Mouse (Mus musculus): ENCODE data around the gene Fam129b. TPM values are rescaled to one million over a fixed set of nuclear protein-coding genes. Genes with fewer than 3 reads are reported as not detected.

Fam129b gene
- polyA plus RNA-seq, 1 experiment, result 32.3 TPM

DNA sequence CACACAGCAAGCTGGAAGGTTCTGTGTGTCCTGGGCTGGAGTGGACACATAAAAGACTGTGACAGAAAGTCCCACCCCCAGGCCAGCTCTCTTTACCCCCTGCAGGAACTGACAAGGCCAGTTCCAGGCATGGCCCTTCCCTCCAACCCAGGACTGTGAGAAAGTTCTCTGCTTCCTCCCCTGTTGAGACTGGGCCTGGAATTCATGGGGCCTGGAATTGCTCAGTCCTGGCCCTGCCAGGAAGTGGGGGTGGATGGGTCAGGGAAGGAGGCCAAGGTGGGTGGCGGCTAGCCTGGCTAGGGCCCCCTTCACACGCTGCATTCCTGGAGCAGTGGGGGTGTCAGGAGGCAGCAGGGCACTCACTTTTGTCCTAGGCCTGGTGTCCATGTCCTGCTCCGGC lies 39.0 kb downstream of the Fam129b start:
- DNase-seq, result peak; percentile 79

DNA sequence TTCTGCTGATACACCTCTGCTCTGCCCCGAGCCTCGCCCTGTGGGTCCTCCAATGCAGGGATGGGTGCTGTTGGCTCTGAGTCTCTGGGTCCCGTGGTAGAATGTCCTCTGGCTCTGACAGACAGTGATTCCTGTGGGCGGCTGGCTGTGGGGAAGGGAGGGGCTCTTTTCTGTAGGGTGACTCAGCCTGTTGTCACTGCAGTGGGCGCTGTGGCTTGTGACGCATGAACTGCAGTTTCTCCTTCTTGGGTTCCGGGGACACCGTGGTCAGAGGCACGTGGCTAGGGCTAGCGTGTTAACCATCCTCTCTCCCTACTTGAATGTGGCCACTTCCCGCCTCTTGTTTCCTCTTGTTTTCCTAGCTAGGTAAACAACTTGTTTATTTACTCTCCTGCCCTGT lies 41.6 kb downstream of the Fam129b start:
- Histone ChIP-seq H3K4me3 (ENCODE audit: insufficient read depth, low read depth, low read length) (no peak overlapping the region), H3K4me1 (ENCODE audit: control insufficient read depth, insufficient read depth, low read length) (peaks cover 9% of the 10 kb centered on the region), H3K27me3 (replicated peaks; ENCODE audit: control insufficient read depth, insufficient read depth, low read length) (no peaks in the 10 kb centered on the region), H3K36me3 (ENCODE audit: control insufficient read depth, insufficient read depth, low read length) (0 out of 2 replicates have a peak, but pooled peaks cover 1% of the 10 kb centered on the region), H3K27ac (ENCODE audit: insufficient read depth, low read depth, low read length) (no peak overlapping the region)
- TF ChIP-seq POLR2A (IDR thresholded peaks at IDR 0.05; ENCODE audit: low read depth, low read length), result no peak
- TF ChIP-seq CTCF (conservative IDR thresholded peaks at IDR 0.05; ENCODE audit: insufficient read depth, insufficient read length, low read depth, low read length), result no peak
- 77% methylated on average over 11 of the region's 11 CpGs for WGBS
- peak; percentile 32 for DNase-seq

More for the DNA sequence above, 39.0 kb downstream of the Fam129b start:
- Histone ChIP-seq H3K27me3 (replicated peaks; ENCODE audit: control insufficient read depth, insufficient read depth, low read length) (no peaks in the 10 kb centered on the region), H3K27ac (ENCODE audit: insufficient read depth, low read depth, low read length) (peak overlapping the region; percentile 81), H3K4me1 (ENCODE audit: control insufficient read depth, insufficient read depth, low read length) (peaks cover 9% of the 10 kb centered on the region), H3K36me3 (ENCODE audit: control insufficient read depth, insufficient read depth, low read length) (no peaks in the 10 kb centered on the region), H3K4me3 (ENCODE audit: insufficient read depth, low read depth, low read length) (no peak overlapping the region)
- TF ChIP-seq POLR2A (IDR thresholded peaks at IDR 0.05; ENCODE audit: low read depth, low read length), result no peak
- no peak for TF ChIP-seq CTCF (conservative IDR thresholded peaks at IDR 0.05; ENCODE audit: insufficient read depth, insufficient read length, low read depth, low read length)
- WGBS, result 52% methylated on average over 3 of the region's 3 CpGs

DNA sequence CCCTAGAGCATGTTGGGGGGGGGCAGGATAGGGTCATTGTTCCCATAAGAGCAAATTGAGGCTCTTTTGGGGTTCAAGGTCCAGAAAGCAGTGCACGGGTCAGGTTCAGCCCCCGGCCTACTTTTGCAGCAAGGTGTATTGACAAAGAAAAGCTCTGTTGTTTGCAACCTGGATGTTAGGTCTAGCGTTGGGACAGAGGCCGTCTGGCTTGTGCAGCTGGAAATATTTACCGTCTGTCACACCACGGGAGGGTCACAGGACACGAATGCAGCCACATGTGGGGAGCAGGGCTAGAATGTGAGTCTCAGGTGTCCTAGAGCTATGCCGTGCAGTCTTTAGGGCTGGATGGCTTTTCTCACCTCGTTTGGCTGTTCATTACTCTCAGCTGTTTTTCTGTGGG lies 42.5 kb downstream of the Fam129b start:
- Histone ChIP-seq H3K27ac (ENCODE audit: insufficient read depth, low read depth, low read length) (no peak overlapping the region), H3K4me1 (ENCODE audit: control insufficient read depth, insufficient read depth, low read length) (peaks cover 9% of the 10 kb centered on the region), H3K4me3 (ENCODE audit: insufficient read depth, low read depth, low read length) (no peak overlapping the region), H3K27me3 (replicated peaks; ENCODE audit: control insufficient read depth, insufficient read depth, low read length) (no peaks in the 10 kb centered on the region), H3K36me3 (ENCODE audit: control insufficient read depth, insufficient read depth, low read length) (0 out of 2 replicates have a peak, but pooled peaks cover 1% of the 10 kb centered on the region)
- no peak for DNase-seq
- no peak for TF ChIP-seq CTCF (conservative IDR thresholded peaks at IDR 0.05; ENCODE audit: insufficient read depth, insufficient read length, low read depth, low read length)
- no peak for TF ChIP-seq POLR2A (IDR thresholded peaks at IDR 0.05; ENCODE audit: low read depth, low read length)
- 74% methylated on average over 9 of the region's 9 CpGs for WGBS

DNA sequence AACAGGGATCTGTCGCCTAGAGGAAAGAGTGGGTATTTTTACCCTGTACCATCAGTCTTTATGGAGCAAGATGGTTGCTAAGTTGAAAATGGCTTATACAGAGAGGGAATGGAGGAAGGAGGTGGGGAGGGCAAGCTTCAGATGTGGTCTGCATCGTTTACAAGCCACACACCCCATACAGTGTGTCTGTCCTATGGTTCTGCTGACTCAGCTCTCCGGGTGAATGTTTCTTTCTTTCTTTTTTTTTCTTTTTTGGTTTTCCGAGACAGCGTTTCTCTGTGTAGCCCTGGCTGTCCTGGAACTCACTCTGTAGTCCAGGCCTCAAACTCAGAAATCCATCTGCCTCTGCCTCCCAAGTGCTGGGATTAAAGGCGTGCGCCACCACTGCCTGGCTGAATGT lies 45.3 kb downstream of the Fam129b start:
- no peak for TF ChIP-seq POLR2A (IDR thresholded peaks at IDR 0.05; ENCODE audit: low read depth, low read length)
- no peak for TF ChIP-seq CTCF (conservative IDR thresholded peaks at IDR 0.05; ENCODE audit: insufficient read depth, insufficient read length, low read depth, low read length)
- 77% methylated on average over 7 of the region's 7 CpGs for WGBS
- Histone ChIP-seq H3K36me3 (ENCODE audit: control insufficient read depth, insufficient read depth, low read length) (0 out of 2 replicates have a peak, but pooled peaks cover 1% of the 10 kb centered on the region), H3K27me3 (replicated peaks; ENCODE audit: control insufficient read depth, insufficient read depth, low read length) (no peaks in the 10 kb centered on the region), H3K4me3 (ENCODE audit: insufficient read depth, low read depth, low read length) (no peak overlapping the region), H3K4me1 (ENCODE audit: control insufficient read depth, insufficient read depth, low read length) (no peaks in the 10 kb centered on the region), H3K27ac (ENCODE audit: insufficient read depth, low read depth, low read length) (no peak overlapping the region)
- no peak for DNase-seq

DNA sequence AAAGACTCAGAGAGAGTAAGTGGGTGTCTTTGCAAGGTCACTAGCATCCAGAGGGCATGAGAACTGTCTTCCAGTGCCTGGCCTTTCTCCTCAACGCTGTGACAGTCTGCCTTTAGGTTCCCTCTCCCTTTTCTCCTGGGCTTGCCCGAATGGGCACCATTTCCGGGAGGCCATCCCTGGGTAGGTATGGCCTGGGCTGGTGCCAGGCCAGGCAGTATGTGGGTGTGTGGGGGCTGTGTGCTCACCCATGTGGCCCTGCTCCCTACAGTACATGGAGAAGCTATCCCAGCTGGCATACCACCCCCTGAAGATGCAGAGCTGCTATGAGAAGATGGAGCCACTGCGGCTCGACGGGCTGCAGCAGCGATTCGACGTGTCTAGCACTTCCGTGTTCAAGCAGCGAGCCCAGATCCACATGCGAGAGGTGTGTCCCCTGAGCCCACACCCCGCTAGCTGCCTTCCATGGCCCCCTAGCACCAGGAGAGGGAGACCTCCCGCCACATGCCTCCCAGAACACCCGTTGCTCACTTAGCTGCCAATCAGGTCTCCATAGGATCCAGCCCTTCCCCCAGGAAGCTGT lies 46.0 kb downstream of the Fam129b start:
- Histone ChIP-seq H3K4me1 (ENCODE audit: control insufficient read depth, insufficient read depth, low read length) (no peaks in the 10 kb centered on the region), H3K4me3 (ENCODE audit: insufficient read depth, low read depth, low read length) (no peak overlapping the region), H3K36me3 (ENCODE audit: control insufficient read depth, insufficient read depth, low read length) (0 out of 2 replicates have a peak, but pooled peaks cover 1% of the 10 kb centered on the region), H3K27me3 (replicated peaks; ENCODE audit: control insufficient read depth, insufficient read depth, low read length) (no peaks in the 10 kb centered on the region), H3K27ac (ENCODE audit: insufficient read depth, low read depth, low read length) (no peak overlapping the region)
- TF ChIP-seq CTCF (conservative IDR thresholded peaks at IDR 0.05; ENCODE audit: insufficient read depth, insufficient read length, low read depth, low read length) (no peak), POLR2A (IDR thresholded peaks at IDR 0.05; ENCODE audit: low read depth, low read length) (no peak)
- WGBS, result 89% methylated on average over 15 of the region's 15 CpGs
- no peak for DNase-seq

DNA sequence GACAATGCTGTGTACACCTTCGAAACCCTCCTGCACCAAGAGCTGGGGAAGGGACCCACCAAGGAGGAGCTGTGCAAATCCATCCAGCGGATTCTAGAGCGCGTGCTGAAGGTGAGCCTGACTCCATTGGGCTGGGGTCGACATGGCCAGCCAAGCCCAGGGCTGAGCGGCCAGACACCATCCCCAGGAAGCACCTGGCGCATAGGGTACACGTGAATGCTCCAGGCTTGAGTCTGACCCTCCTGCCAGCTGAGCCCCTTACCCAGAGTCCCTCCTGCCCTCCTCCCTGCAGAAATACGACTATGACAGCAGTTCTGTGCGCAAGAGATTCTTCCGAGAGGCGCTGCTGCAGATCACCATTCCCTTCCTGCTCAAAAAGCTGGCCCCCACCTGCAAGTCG lies 46.6 kb downstream of the Fam129b start:
- no peak for DNase-seq
- TF ChIP-seq POLR2A (IDR thresholded peaks at IDR 0.05; ENCODE audit: low read depth, low read length), result no peak
- no peak for TF ChIP-seq CTCF (conservative IDR thresholded peaks at IDR 0.05; ENCODE audit: insufficient read depth, insufficient read length, low read depth, low read length)
- Histone ChIP-seq H3K27me3 (replicated peaks; ENCODE audit: control insufficient read depth, insufficient read depth, low read length) (no peaks in the 10 kb centered on the region), H3K27ac (ENCODE audit: insufficient read depth, low read depth, low read length) (no peak overlapping the region), H3K36me3 (ENCODE audit: control insufficient read depth, insufficient read depth, low read length) (0 out of 2 replicates have a peak, but pooled peaks cover 1% of the 10 kb centered on the region), H3K4me3 (ENCODE audit: insufficient read depth, low read depth, low read length) (no peak overlapping the region), H3K4me1 (ENCODE audit: control insufficient read depth, insufficient read depth, low read length) (no peaks in the 10 kb centered on the region)
- WGBS, result 86% methylated on average over 13 of the region's 13 CpGs

DNA sequence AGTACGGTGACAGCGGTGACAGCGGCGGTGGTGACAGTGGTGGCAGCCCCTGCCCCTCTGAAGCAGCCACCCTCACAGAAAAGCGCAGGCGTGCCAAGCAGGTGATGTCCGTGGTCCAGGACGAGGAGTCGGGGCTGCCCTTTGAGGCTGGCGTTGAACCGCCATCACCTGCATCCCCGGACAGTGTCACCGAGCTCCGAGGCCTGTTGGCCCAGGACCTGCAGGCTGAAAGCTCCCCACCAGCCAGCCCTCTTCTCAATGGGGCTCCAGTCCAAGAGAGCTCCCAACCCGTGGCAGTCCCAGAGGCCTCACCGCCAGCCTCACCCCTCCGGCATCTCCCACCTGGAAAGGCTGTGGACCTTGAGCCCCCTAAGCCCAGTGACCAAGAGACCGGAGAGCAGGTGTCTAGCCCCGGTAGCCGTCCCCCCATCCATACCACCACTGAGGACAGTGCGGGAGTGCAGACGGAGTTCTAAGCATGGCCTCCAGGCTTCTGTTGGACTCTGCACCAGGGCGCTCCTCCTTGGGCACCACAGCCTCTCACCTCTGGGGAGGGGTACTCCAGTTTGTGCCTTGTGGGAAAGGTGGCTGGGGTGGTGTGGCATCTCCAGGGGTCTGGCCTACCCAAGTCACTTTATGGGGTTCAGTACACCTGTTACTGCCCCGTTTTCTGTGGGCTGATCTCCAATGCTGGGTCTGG lies 47.8 kb downstream of the Fam129b start:
- 0 out of 2 replicates have a peak, but pooled peaks cover 1% of the 10 kb centered on the region for H3K36me3 ChIP-seq (ENCODE audit: control insufficient read depth, insufficient read depth, low read length)
- 90% methylated on average over 24 of the region's 24 CpGs for WGBS
- H3K4me1 ChIP-seq (ENCODE audit: control insufficient read depth, insufficient read depth, low read length), result no peaks in the 10 kb centered on the region
- TF ChIP-seq POLR2A (IDR thresholded peaks at IDR 0.05; ENCODE audit: low read depth, low read length), result no peak
- no peak for TF ChIP-seq CTCF (conservative IDR thresholded peaks at IDR 0.05; ENCODE audit: insufficient read depth, insufficient read length, low read depth, low read length)
- H3K4me3 ChIP-seq (ENCODE audit: insufficient read depth, low read depth, low read length), result no peak overlapping the region
- no peak overlapping the region for H3K27ac ChIP-seq (ENCODE audit: insufficient read depth, low read depth, low read length)
- H3K27me3 ChIP-seq (replicated peaks; ENCODE audit: control insufficient read depth, insufficient read depth, low read length), result no peaks in the 10 kb centered on the region
- DNase-seq, result no peak

Data from kidney, adult 2 months (tissue).